Mouse (Mus musculus) kidney, postnatal 0 days (tissue): ENCODE results near the gene Pvalb. TPM values are rescaled to one million over a fixed set of nuclear protein-coding genes. Genes with fewer than 3 reads are reported as not detected.

ENCODE experiments used
- ATAC-seq: fragments of 200-750 bp; cut with Nextera tagmentation; replicated peaks from 2 replicates; pipeline ENCODE4 v1.8.0; 2017; ENCODE audit warnings: low read depth, moderate number of reproducible peaks, moderate TSS enrichment, moderate library complexity; ENCODE audit not compliant: low FRiP score
- DNase-seq: peaks from one replicate; pipeline ENCODE4 v3.0.0-alpha.2; 2016; ENCODE audit warnings: low spot score
- H3K27ac ChIP-seq: fragments of 300-500 bp; sonication (generic); 2 replicates; pipeline ENCODE4 v1.5.1; 2014; ENCODE audit warnings: mild to moderate bottlenecking
- H3K27me3 ChIP-seq: fragments of 300-500 bp; sonication (generic); 2 replicates; pipeline ENCODE4 v1.6.1; 2014; ENCODE audit warnings: low read length, mixed read lengths; ENCODE audit not compliant: insufficient read depth
- H3K36me3 ChIP-seq: fragments of 300-500 bp; sonication (generic); 2 replicates; pipeline ENCODE4 v1.6.1; 2014; ENCODE audit warnings: low read length, mixed read lengths; ENCODE audit not compliant: insufficient read depth
- H3K4me1 ChIP-seq: fragments of 300-500 bp; sonication (generic); replicated peaks from 2 replicates; pipeline ENCODE4 v1.6.1; 2014; ENCODE audit warnings: antibody characterized with exemption, low read length, mixed read lengths; ENCODE audit not compliant: insufficient read depth
- H3K4me2 ChIP-seq: fragments of 300-500 bp; sonication (generic); 2 replicates; pipeline ENCODE4 v1.6.1; 2014; ENCODE audit warnings: mild to moderate bottlenecking, low read length, moderate library complexity, mixed read lengths
- H3K4me3 ChIP-seq: fragments of 300-500 bp; sonication (generic); replicated peaks from 2 replicates; pipeline ENCODE4 v1.5.1; 2014; ENCODE audit warnings: low read depth, low read length
- H3K9ac ChIP-seq: fragments of 300-500 bp; sonication (generic); 2 replicates; pipeline ENCODE4 v1.6.1; 2014; ENCODE audit warnings: low read depth, low read length
- H3K9me3 ChIP-seq: fragments of 300-500 bp; sonication (generic); replicated peaks from 2 replicates; pipeline ENCODE4 v1.6.1; 2016; ENCODE audit warnings: low read length, inconsistent platforms, mixed read lengths
- CTCF ChIP-seq: IDR thresholded peaks from 2 replicates; pipeline ENCODE4 v1.5.1; 2016; ENCODE audit warnings: antibody characterized with exemption, low read depth, mild to moderate bottlenecking, moderate library complexity
- WGBS: fragments of 180-500 bp; shearing (Covaris S2); extraction: QIAGEN DNeasy Blood & Tissue Kit; methylation state at CpG from one replicate; pipeline ENCODE4 v1.1.7; 2014; 5-methylcytosine and 5-hydroxymethylcytosine counted together
- polyA plus RNA-seq: library from polyadenylated mRNA; unstranded; fragments of >200 nt; fragmentation: Nextera tagmentation; extraction: Ambion mirVana; gene quantifications from 2 replicates; pipeline ENCODE4 v1.2.1, GENCODE M21; 2015

Pvalb gene
- polyA plus RNA-seq, 1 experiment from 2014 or later: 0.43 TPM

GRCm38 (mm10) chr15:78153045-78153775 lies 53.0 kb downstream of the Pvalb start:
- Histone ChIP-seq H3K9me3 (no peaks in the 10 kb centered on the region), H3K9ac (no peak overlapping the region), H3K4me2 (no peak overlapping the region), H3K27ac (no peak overlapping the region), H3K4me1 (no peaks in the 10 kb centered on the region), H3K4me3 (no peak overlapping the region), H3K36me3 (no peaks in the 10 kb centered on the region), H3K27me3 (no peaks in the 10 kb centered on the region)
- 53% methylated on average over 11 of the region's 11 CpGs for WGBS
- DNase-seq (peak; percentile 40), ATAC-seq (peak; percentile 77; the same call in 1 of the 2 replicates)
- TF ChIP-seq CTCF: no peak

- no peak overlapping the region for H3K4me3 ChIP-seq
- no peaks in the 10 kb centered on the region for H3K4me1 ChIP-seq
- H3K9me3 ChIP-seq: no peaks in the 10 kb centered on the region
- H3K27ac ChIP-seq: no peak overlapping the region
- no peak overlapping the region for H3K4me2 ChIP-seq
- no peaks in the 10 kb centered on the region for H3K36me3 ChIP-seq
- no peak overlapping the region for H3K9ac ChIP-seq
- 67% methylated on average over 7 of the region's 7 CpGs for WGBS
- ATAC-seq (no peak), DNase-seq (no peak)
- TF ChIP-seq CTCF: no peak
- H3K27me3 ChIP-seq: no peaks in the 10 kb centered on the region
Observed at GRCm38 (mm10) chr15:78148565-78148964, 57.6 kb downstream of the Pvalb start.

Other genes with a start within 250 kb of the Pvalb start
- 3.2 TPM in 2 replicates for gene Foxred2, start 249.7 kb downstream of the Pvalb start, polyA plus RNA-seq
- gene Eif3d, start 235.6 kb downstream of the Pvalb start, polyA plus RNA-seq: 120 and 132 TPM in 2 replicates
- not detected in 2 replicates for gene Cacng2, start 86.4 kb downstream of the Pvalb start, polyA plus RNA-seq
- gene Ift27, start 32.3 kb downstream of the Pvalb start, polyA plus RNA-seq: 74.7 and 82.9 TPM in 2 replicates
- 2.3 and 3.9 TPM in 2 replicates for gene Ncf4, start 38.4 kb upstream of the Pvalb start, polyA plus RNA-seq
- 0.20 and 0.39 TPM in 2 replicates for gene Csf2rb2, start 99.3 kb upstream of the Pvalb start, polyA plus RNA-seq
- 1.1 and 1.8 TPM in 2 replicates for gene Csf2rb, start 119.4 kb upstream of the Pvalb start, polyA plus RNA-seq
- gene Tex33, start 189.5 kb upstream of the Pvalb start, polyA plus RNA-seq: not detected in 2 replicates
- 128 and 131 TPM in 2 replicates for gene Tst, start 199.5 kb upstream of the Pvalb start, polyA plus RNA-seq
- gene Mpst, start 200.0 kb upstream of the Pvalb start, polyA plus RNA-seq: 3.0 and 4.6 TPM in 2 replicates
- 44.8 and 47.8 TPM in 2 replicates for gene Kctd17, start 222.2 kb upstream of the Pvalb start, polyA plus RNA-seq